Mouse (Mus musculus): ENCODE results near the gene Vps35l.

DNA sequence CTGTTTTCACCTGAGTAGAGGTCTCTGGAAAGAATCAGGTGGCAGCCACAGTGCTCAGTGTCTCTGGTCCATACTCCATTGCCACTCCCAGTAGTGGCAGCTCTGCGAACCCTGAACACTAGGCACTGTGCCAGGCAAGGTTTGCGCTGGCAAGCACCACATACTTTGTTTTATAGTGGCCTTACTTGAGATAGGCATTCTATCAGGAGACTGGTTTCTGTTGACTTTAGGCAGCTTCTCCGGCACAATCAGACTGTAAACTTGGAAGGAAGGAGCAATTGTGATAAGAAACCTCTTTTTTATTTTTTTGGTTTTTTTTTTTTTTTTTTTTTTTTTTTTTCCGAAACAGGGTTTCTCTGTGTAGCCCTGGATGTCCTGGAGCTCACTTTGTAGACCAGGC is 32.0 kb upstream of the Vps35l start:
- TF ChIP-seq CTCF (IDR thresholded peaks at IDR 0.05; ENCODE audit: low read depth) (no peak), EP300 (IDR thresholded peaks at IDR 0.05; ENCODE audit: low read depth) (no peak)
